Mouse (Mus musculus) liver, embryonic 11.5 days (tissue): ENCODE data around the gene Bicd2. TPM values are rescaled to one million over a fixed set of nuclear protein-coding genes. Genes with fewer than 3 reads are reported as not detected.
A peak's percentile ranks its signal among the peaks of the same experiment; 100 is the strongest.

Experiments
- ATAC-seq: fragments of 200-750 bp; cut with Nextera tagmentation; replicated peaks from 2 replicates; pipeline ENCODE4 v1.8.0; 2017; ENCODE audit warnings: moderate number of reproducible peaks, mild to moderate bottlenecking, moderate TSS enrichment, moderate library complexity; ENCODE audit not compliant: low FRiP score
- DNase-seq: peaks from one replicate; pipeline ENCODE4 v3.0.0-alpha.2; 2017; ENCODE audit warnings: low spot score
- H3K27ac ChIP-seq: fragments of 300-500 bp; sonication (generic); 2 replicates; pipeline ENCODE4 v1.5.1; 2014; ENCODE audit warnings: mild to moderate bottlenecking, low read depth, low read length, control low read depth
- H3K27me3 ChIP-seq: fragments of 300-500 bp; sonication (generic); replicated peaks from 2 replicates; pipeline ENCODE4 v1.6.1; 2014; ENCODE audit warnings: low read length, mixed read lengths; ENCODE audit not compliant: control insufficient read depth, insufficient read depth
- H3K36me3 ChIP-seq: fragments of 300-500 bp; sonication (generic); 2 replicates; pipeline ENCODE4 v1.6.1; 2014; ENCODE audit warnings: mild to moderate bottlenecking, low read length, moderate library complexity, mixed read lengths; ENCODE audit not compliant: control insufficient read depth, insufficient read depth
- H3K4me1 ChIP-seq: fragments of 300-500 bp; sonication (generic); replicated peaks from 2 replicates; pipeline ENCODE4 v1.6.1; 2014; ENCODE audit warnings: low read length, mixed read lengths; ENCODE audit not compliant: control insufficient read depth, insufficient read depth
- H3K4me2 ChIP-seq: fragments of 300-500 bp; sonication (generic); 2 replicates; pipeline ENCODE4 v1.6.1; 2014; ENCODE audit warnings: mild to moderate bottlenecking, control low read depth, moderate library complexity
- H3K4me3 ChIP-seq: fragments of 300-500 bp; sonication (generic); 2 replicates; pipeline ENCODE4 v1.5.1; 2014; ENCODE audit warnings: low read depth, low read length, control low read depth
- H3K9ac ChIP-seq: fragments of 300-500 bp; sonication (generic); 2 replicates; pipeline ENCODE4 v1.6.1; 2014; ENCODE audit warnings: low read depth, low read length, control low read depth
- H3K9me3 ChIP-seq: fragments of 300-500 bp; sonication (generic); 2 replicates; pipeline ENCODE4 v1.6.1; 2016; ENCODE audit warnings: low read length, inconsistent platforms, mixed read lengths; ENCODE audit not compliant: control insufficient read depth
- WGBS: fragments of 180-500 bp; shearing (Covaris S2); extraction: QIAGEN DNeasy Blood & Tissue Kit; methylation state at CpG from one replicate; pipeline ENCODE4 v1.1.7; 2014; 5-methylcytosine and 5-hydroxymethylcytosine counted together
- polyA plus RNA-seq: library from polyadenylated mRNA; unstranded; fragments of >200 nt; fragmentation: Nextera tagmentation; extraction: Ambion mirVana; gene quantifications from 2 replicates; pipeline ENCODE4 v1.2.1, GENCODE M21; 2014

Gene Bicd2
- polyA plus RNA-seq, 1 experiment from 2014 or later: 22.6 TPM

DNA sequence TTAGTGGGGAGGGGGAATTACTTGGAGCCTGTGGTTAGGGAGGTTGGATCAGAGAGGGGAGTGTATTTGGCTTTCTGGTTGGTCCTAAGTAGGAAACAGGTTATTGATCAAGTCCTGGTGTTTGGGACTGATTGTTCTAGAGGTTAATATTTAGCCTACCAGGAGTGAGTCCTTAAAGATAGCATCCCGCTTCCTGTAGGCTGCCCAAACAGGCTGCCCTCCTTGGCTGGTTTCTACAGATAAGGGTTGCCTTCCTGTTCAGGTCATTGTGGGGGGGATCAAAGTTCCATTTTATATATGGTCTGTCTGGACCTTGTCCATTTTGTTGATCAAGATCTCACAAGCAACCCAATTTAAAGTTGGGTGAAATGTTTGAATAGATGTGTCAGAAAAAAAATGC is 52.2 kb downstream of the Bicd2 start:
- Histone ChIP-seq H3K9me3 (peaks cover 4% of the 10 kb centered on the region; the same call in 1 of the 2 replicates), H3K4me3 (no peak overlapping the region), H3K4me1 (peaks cover 30% of the 10 kb centered on the region), H3K27ac (peak overlapping the region; percentile 6; the same call in 1 of the 2 replicates), H3K9ac (no peak overlapping the region), H3K36me3 (no peaks in the 10 kb centered on the region), H3K4me2 (no peak overlapping the region), H3K27me3 (no peaks in the 10 kb centered on the region)
- ATAC-seq: peak; percentile 71
- 35% methylated on average over 1 of the region's 1 CpGs for WGBS
- DNase-seq: no peak

GRCm38 (mm10) chr13:49394886-49395447 is 53.6 kb downstream of the Bicd2 start:
- DNase-seq (no peak), ATAC-seq (no peak)
- Histone ChIP-seq H3K27ac (no peak overlapping the region), H3K4me3 (no peak overlapping the region), H3K36me3 (no peaks in the 10 kb centered on the region), H3K4me1 (peaks cover 30% of the 10 kb centered on the region), H3K9ac (no peak overlapping the region), H3K9me3 (peaks cover 4% of the 10 kb centered on the region; the same call in 1 of the 2 replicates), H3K4me2 (no peak overlapping the region), H3K27me3 (no peaks in the 10 kb centered on the region)
- WGBS: 87% methylated on average over 3 of the region's 3 CpGs

- Histone ChIP-seq H3K9ac (no peak overlapping the region), H3K36me3 (no peaks in the 10 kb centered on the region), H3K4me2 (no peak overlapping the region), H3K9me3 (no peaks in the 10 kb centered on the region), H3K27me3 (no peaks in the 10 kb centered on the region), H3K27ac (peak overlapping the region; percentile 54; the same call in 1 of the 2 replicates), H3K4me1 (peaks cover 30% of the 10 kb centered on the region), H3K4me3 (no peak overlapping the region)
- WGBS: 73% methylated on average over 1 of the region's 1 CpGs
- ATAC-seq (no peak), DNase-seq (no peak)
Observed at GRCm38 (mm10) chr13:49396798-49397197, 55.4 kb downstream of the Bicd2 start.

DNA sequence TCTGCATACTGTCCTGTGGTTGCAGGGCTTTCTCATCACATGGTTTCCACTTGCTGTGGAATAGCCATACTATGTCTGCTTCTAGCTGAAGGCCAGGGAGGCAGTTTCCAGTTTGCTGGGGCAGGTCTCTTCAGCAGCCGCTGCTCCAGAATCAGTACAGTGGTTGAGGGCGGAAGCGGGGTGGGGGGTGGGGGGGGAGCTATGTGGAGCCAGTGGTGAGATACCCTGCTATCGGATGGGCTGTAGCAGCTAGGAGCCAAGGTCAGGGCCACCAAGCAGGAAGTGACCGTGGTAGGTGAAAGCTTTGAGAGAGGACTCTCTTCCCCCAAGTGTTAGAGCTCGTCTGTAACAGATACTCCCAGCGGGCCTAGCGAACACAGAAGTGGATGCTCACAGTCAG is 56.8 kb downstream of the Bicd2 start:
- DNase-seq: no peak
- peaks cover 27% of the 10 kb centered on the region for H3K4me1 ChIP-seq
- no peak overlapping the region for H3K4me3 ChIP-seq
- no peaks in the 10 kb centered on the region for H3K27me3 ChIP-seq
- no peaks in the 10 kb centered on the region for H3K36me3 ChIP-seq
- no peak overlapping the region for H3K4me2 ChIP-seq
- no peak overlapping the region for H3K27ac ChIP-seq
- no peaks in the 10 kb centered on the region for H3K9me3 ChIP-seq
- 0 out of 2 replicates have a peak, but pooled peaks have one; percentile 8 for ATAC-seq
- WGBS: 57% methylated on average over 8 of the region's 8 CpGs
- no peak overlapping the region for H3K9ac ChIP-seq

DNA sequence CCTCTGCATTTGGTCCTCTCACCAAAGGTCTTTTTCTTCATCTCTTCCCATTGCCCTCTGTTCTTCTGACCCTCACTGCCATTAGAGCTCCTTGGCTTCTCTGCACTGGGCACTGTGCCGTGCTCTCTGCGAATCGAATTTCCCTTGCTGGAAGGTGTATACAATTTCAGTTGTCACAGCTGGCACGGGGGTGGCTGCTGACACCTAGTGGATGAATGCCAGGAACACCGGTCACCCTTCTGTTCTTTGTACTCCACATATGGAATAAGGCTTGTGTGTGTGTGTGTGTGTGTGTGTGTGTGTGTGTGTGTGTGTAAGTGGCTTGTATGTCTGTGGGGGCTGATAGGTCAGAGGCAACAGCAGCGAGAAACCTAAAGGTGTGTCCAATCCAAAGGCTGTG is 58.8 kb downstream of the Bicd2 start:
- H3K36me3 ChIP-seq: no peaks in the 10 kb centered on the region
- WGBS: 60% methylated on average over 6 of the region's 6 CpGs
- ATAC-seq (no peak), DNase-seq (no peak)
- H3K27ac ChIP-seq: no peak overlapping the region
- H3K4me2 ChIP-seq: no peak overlapping the region
- peaks cover 17% of the 10 kb centered on the region for H3K4me1 ChIP-seq
- no peak overlapping the region for H3K9ac ChIP-seq
- H3K27me3 ChIP-seq: no peaks in the 10 kb centered on the region
- H3K9me3 ChIP-seq: no peaks in the 10 kb centered on the region
- H3K4me3 ChIP-seq: no peak overlapping the region

- ATAC-seq (no peak), DNase-seq (no peak)
- WGBS: 62% methylated on average over 2 of the region's 2 CpGs
- Histone ChIP-seq H3K27ac (no peak overlapping the region), H3K4me2 (no peak overlapping the region), H3K27me3 (no peaks in the 10 kb centered on the region), H3K9me3 (no peaks in the 10 kb centered on the region), H3K4me1 (peaks cover 4% of the 10 kb centered on the region; the same call in 1 of the 2 replicates), H3K9ac (no peak overlapping the region), H3K36me3 (no peaks in the 10 kb centered on the region), H3K4me3 (no peak overlapping the region)
Observed at GRCm38 (mm10) chr13:49402628-49403027, 61.2 kb downstream of the Bicd2 start.

- no peak for ATAC-seq
- Histone ChIP-seq H3K27me3 (no peaks in the 10 kb centered on the region), H3K4me2 (no peak overlapping the region), H3K27ac (no peak overlapping the region), H3K36me3 (no peaks in the 10 kb centered on the region), H3K4me1 (no peaks in the 10 kb centered on the region), H3K9me3 (no peaks in the 10 kb centered on the region), H3K4me3 (no peak overlapping the region), H3K9ac (no peak overlapping the region)
- DNase-seq: no peak
Observed at GRCm38 (mm10) chr13:49407795-49408194, 66.4 kb downstream of the Bicd2 start.

- under 1% methylated on average over 69 of the region's 69 CpGs for WGBS
- ATAC-seq (peak; percentile 99), DNase-seq (peak; percentile 98)
- Histone ChIP-seq H3K4me3 (peak within 1 kb of the TSS; percentile 91), H3K9me3 (no peaks in the 10 kb centered on the region), H3K4me1 (peaks cover 21% of the 10 kb centered on the region), H3K36me3 (no peaks in the 10 kb centered on the region), H3K27me3 (no peaks in the 10 kb centered on the region), H3K4me2 (peak within 1 kb of the TSS; percentile 96), H3K27ac (peak within 1 kb of the TSS; percentile 79), H3K9ac (peak within 1 kb of the TSS; percentile 90)
Observed at GRCm38 (mm10) chr13:49420754-49421605, 79.6 kb downstream of the Bicd2 start, which contains the start of gene Ippk. Gene Ippk, plus strand, starts transcription at chr13:49421249.

DNA sequence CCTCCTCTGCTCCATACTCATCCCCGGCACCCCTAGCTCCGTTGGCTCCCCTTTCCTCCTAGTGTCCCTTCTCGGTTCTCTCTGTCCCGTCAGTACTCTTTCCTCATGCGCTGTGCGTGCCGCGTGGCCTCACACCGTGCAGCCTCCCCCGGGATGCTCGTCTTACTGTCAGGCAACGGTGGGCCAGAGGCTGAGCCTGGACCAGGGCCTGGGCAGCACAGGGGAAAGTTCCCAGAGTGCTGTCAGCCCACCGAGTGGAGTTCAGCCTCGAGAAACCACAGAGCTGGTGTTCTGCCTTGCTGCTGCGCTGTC is 80.2 kb downstream of the Bicd2 start:
- WGBS: under 1% methylated on average over 15 of the region's 15 CpGs
- peak; percentile 46 for ATAC-seq
- H3K4me2 ChIP-seq: peak overlapping the region; percentile 96
- H3K4me3 ChIP-seq: peak overlapping the region; percentile 91
- peak overlapping the region; percentile 10; the same call in 1 of the 2 replicates for H3K27ac ChIP-seq
- H3K36me3 ChIP-seq: no peaks in the 10 kb centered on the region
- no peaks in the 10 kb centered on the region for H3K27me3 ChIP-seq
- no peak for DNase-seq
- peaks cover 22% of the 10 kb centered on the region for H3K4me1 ChIP-seq
- H3K9ac ChIP-seq: peak overlapping the region; percentile 87
- no peaks in the 10 kb centered on the region for H3K9me3 ChIP-seq
